Mouse (Mus musculus) bone marrow macrophage, adult 2 months (primary cell): ENCODE measurements around the gene Cts3. TPM values are rescaled to one million over a fixed set of nuclear protein-coding genes. Genes with fewer than 3 reads are reported as not detected.
"Not testable (repeated sequence)": the region's sequence is repeated elsewhere in the genome, so short reads cannot be mapped to it uniquely, and the experiment has no call there.

ENCODE experiments used
- H3K27ac ChIP-seq: 2 replicates; pipeline ENCODE4 v1.5.1; 2012; ENCODE audit warnings: low read depth, low read length; ENCODE audit not compliant: insufficient read depth
- H3K4me1 ChIP-seq: 2 replicates; pipeline ENCODE4 v1.6.1; 2012; ENCODE audit warnings: low read length; ENCODE audit not compliant: control insufficient read depth, insufficient read depth
- H3K4me3 ChIP-seq: 2 replicates; pipeline ENCODE4 v1.5.1; 2012; ENCODE audit warnings: mild to moderate bottlenecking, low read length, moderate library complexity; ENCODE audit not compliant: insufficient read depth
- CTCF ChIP-seq: IDR thresholded peaks from 2 replicates; pipeline ENCODE4 v1.5.1; 2012; ENCODE audit warnings: low read depth, mild to moderate bottlenecking, low read length, moderate library complexity
- POLR2A ChIP-seq: IDR thresholded peaks from 2 replicates; pipeline ENCODE4 v1.6.1; 2012; ENCODE audit warnings: mild to moderate bottlenecking, low read depth, low read length, borderline replicate concordance
- polyA plus RNA-seq: library from polyadenylated mRNA; stranded (reverse); fragments of >200 nt; gene quantifications from 2 replicates; pipeline ENCODE4 v1.2.4, GENCODE M21; 2012; ENCODE audit not compliant: missing spikeins, insufficient read depth, insufficient read length

Gene Cts3
- polyA plus RNA-seq, result not detected in 2 replicates

DNA sequence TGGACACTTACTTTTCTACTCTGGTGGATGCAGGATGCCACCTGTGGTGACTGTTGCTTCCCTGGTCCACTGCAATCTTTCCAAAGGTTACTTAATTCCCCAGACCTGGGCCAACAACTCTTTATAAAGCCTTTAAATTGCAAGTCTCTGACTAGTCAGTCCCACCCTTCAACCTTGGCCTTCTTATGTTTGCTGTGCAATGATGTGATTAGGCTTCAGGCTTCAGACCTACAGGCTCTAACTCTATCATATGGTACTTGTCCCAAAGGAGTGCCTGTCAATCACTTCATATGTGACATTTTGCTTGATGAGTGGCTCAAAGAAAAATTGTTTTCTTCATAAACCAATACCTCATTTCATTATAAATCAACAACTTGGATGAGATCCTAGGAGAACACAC, at the start of gene Cts3:
TSS of gene Cts3 (minus strand) at position 101 of the 400 bp plus-strand sequence.
- no peak for TF ChIP-seq CTCF
- no peak for TF ChIP-seq POLR2A
- Histone ChIP-seq H3K4me3 (no peak within 1 kb of the TSS), H3K27ac (no peak within 1 kb of the TSS), H3K4me1 (no peaks in the 10 kb centered on the region)

DNA sequence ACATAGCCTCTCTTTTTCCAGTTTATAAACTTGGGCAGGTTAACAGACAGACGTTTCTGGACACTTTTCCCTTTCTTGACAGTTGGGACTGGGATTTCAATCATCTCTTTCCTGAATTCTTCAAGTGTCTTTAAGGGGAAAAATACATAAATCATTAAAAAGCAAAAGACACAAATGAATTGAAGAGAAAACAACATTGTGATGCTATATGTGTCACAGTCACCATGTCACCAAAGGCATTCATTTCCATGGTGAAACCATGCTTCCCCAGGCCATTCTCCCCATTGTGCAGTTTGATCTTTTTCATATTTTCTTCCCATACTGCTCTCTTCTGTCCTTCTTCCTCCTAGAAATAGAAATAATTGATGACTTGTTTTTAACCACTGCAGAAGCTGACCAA, 1.9 kb downstream of the Cts3 start, which contains the start of gene Gm49352:
TSS of gene Gm49352 (minus strand) at position 101 of the 400 bp plus-strand sequence.
- not testable (repeated sequence) for H3K4me3 ChIP-seq, H3K4me1 ChIP-seq, H3K27ac ChIP-seq

DNA sequence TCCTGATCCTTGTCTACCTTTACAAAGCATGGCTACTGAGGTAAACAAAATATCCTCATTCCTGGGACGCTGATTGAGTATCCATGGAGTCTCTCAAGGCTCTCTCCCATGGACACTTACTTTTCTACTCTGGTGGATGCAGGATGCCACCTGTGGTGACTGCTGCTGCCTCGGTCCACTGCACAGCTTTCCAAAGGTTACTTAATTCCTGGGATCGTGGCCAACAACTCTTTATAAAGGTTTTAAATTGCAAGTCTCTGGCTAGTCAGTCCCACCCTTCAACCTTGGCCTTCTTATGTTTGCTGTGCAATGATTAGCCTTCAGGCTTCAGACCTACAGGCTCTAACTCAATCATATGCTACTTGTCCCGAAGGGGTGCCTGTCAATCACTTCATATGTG, 28.3 kb downstream of the Cts3 start, which contains the start of gene Ctsm:
TSS of gene Ctsm (minus strand) at position 209 of the 400 bp plus-strand sequence.
- Histone ChIP-seq H3K4me3 (no peak within 1 kb of the TSS), H3K4me1 (no peaks in the 10 kb centered on the region), H3K27ac (no peak within 1 kb of the TSS)
- TF ChIP-seq POLR2A, result no peak
- TF ChIP-seq CTCF, result no peak

Other genes with a start within 250 kb of the Cts3 start
- not detected in 2 replicates for gene Cts7, start 211.9 kb downstream of the Cts3 start, polyA plus RNA-seq
- gene Ctsm, start 28.3 kb downstream of the Cts3 start, polyA plus RNA-seq, result not detected in 2 replicates
- not detected in 2 replicates for gene Gm49352, start 2.0 kb downstream of the Cts3 start, polyA plus RNA-seq